Mouse (Mus musculus): ENCODE results near the gene P2rx1. TPM values are rescaled to one million over a fixed set of nuclear protein-coding genes. Genes with fewer than 3 reads are reported as not detected.

P2rx1 gene
- polyA plus RNA-seq, 1 experiment: 12.6 TPM

- Histone ChIP-seq H3K36me3 (ENCODE audit: control insufficient read depth, insufficient read depth, low read length) (no peaks in the 10 kb centered on the region), H3K27me3 (ENCODE audit: control insufficient read depth, insufficient read depth, low read length) (no peaks in the 10 kb centered on the region), H3K4me3 (ENCODE audit: low read depth, low read length) (no peak overlapping the region), H3K4me1 (ENCODE audit: control insufficient read depth, insufficient read depth, insufficient read length, low read length) (peaks cover 15% of the 10 kb centered on the region), H3K27ac (ENCODE audit: insufficient read depth, low read depth, low read length) (peak overlapping the region; percentile 58; the same call in 1 of the 2 replicates)
- no peak for TF ChIP-seq CTCF (IDR thresholded peaks at IDR 0.05; ENCODE audit: extremely low read depth, insufficient read length, insufficient replicate concordance, low read depth, low read length)
- no peak for TF ChIP-seq POLR2A (IDR thresholded peaks at IDR 0.05; ENCODE audit: low read depth, low read length)
- 71% methylated on average over 9 of the region's 9 CpGs for WGBS
Measured at GRCm38 (mm10) chr11:73023099-73023498, 24.2 kb downstream of the P2rx1 start.

GRCm38 (mm10) chr11:73023827-73024226, 24.9 kb downstream of the P2rx1 start:
- no peaks in the 10 kb centered on the region for H3K36me3 ChIP-seq (ENCODE audit: control insufficient read depth, insufficient read depth, low read length)
- 51% methylated on average over 4 of the region's 4 CpGs for WGBS
- TF ChIP-seq CTCF (IDR thresholded peaks at IDR 0.05; ENCODE audit: extremely low read depth, insufficient read length, insufficient replicate concordance, low read depth, low read length) (no peak), POLR2A (IDR thresholded peaks at IDR 0.05; ENCODE audit: low read depth, low read length) (no peak)
- no peak overlapping the region for H3K4me3 ChIP-seq (ENCODE audit: low read depth, low read length)
- no peaks in the 10 kb centered on the region for H3K27me3 ChIP-seq (ENCODE audit: control insufficient read depth, insufficient read depth, low read length)
- H3K4me1 ChIP-seq (ENCODE audit: control insufficient read depth, insufficient read depth, insufficient read length, low read length): peaks cover 15% of the 10 kb centered on the region
- peak overlapping the region; percentile 58 for H3K27ac ChIP-seq (ENCODE audit: insufficient read depth, low read depth, low read length)

GRCm38 (mm10) chr11:73024236-73024904, 25.5 kb downstream of the P2rx1 start:
- TF ChIP-seq POLR2A (IDR thresholded peaks at IDR 0.05; ENCODE audit: low read depth, low read length): no peak
- TF ChIP-seq CTCF (IDR thresholded peaks at IDR 0.05; ENCODE audit: extremely low read depth, insufficient read length, insufficient replicate concordance, low read depth, low read length): no peak
- Histone ChIP-seq H3K27me3 (ENCODE audit: control insufficient read depth, insufficient read depth, low read length) (no peaks in the 10 kb centered on the region), H3K36me3 (ENCODE audit: control insufficient read depth, insufficient read depth, low read length) (no peaks in the 10 kb centered on the region), H3K27ac (ENCODE audit: insufficient read depth, low read depth, low read length) (peak overlapping the region; percentile 49), H3K4me1 (ENCODE audit: control insufficient read depth, insufficient read depth, insufficient read length, low read length) (peaks cover 12% of the 10 kb centered on the region), H3K4me3 (ENCODE audit: low read depth, low read length) (no peak overlapping the region)
- WGBS: 38% methylated on average over 7 of the region's 7 CpGs

- Histone ChIP-seq H3K36me3 (ENCODE audit: control insufficient read depth, insufficient read depth, low read length) (no peaks in the 10 kb centered on the region), H3K27ac (ENCODE audit: insufficient read depth, low read depth, low read length) (no peak overlapping the region), H3K27me3 (ENCODE audit: control insufficient read depth, insufficient read depth, low read length) (no peaks in the 10 kb centered on the region), H3K4me1 (ENCODE audit: control insufficient read depth, insufficient read depth, insufficient read length, low read length) (peaks cover 14% of the 10 kb centered on the region), H3K4me3 (ENCODE audit: low read depth, low read length) (no peak overlapping the region)
- WGBS: 47% methylated on average over 8 of the region's 8 CpGs
- TF ChIP-seq POLR2A (IDR thresholded peaks at IDR 0.05; ENCODE audit: low read depth, low read length) (no peak), CTCF (IDR thresholded peaks at IDR 0.05; ENCODE audit: extremely low read depth, insufficient read length, insufficient replicate concordance, low read depth, low read length) (no peak)
Measured at GRCm38 (mm10) chr11:73026961-73027360, 28.1 kb downstream of the P2rx1 start.

GRCm38 (mm10) chr11:73030821-73031498, 32.1 kb downstream of the P2rx1 start:
- peaks cover 6% of the 10 kb centered on the region; the same call in 1 of the 2 replicates for H3K4me1 ChIP-seq (ENCODE audit: control insufficient read depth, insufficient read depth, insufficient read length, low read length)
- no peaks in the 10 kb centered on the region for H3K27me3 ChIP-seq (ENCODE audit: control insufficient read depth, insufficient read depth, low read length)
- 22% methylated on average over 20 of the region's 20 CpGs for WGBS
- peak overlapping the region; percentile 62 for H3K4me3 ChIP-seq (ENCODE audit: low read depth, low read length)
- no peaks in the 10 kb centered on the region for H3K36me3 ChIP-seq (ENCODE audit: control insufficient read depth, insufficient read depth, low read length)
- no peak overlapping the region for H3K27ac ChIP-seq (ENCODE audit: insufficient read depth, low read depth, low read length)
- TF ChIP-seq CTCF (IDR thresholded peaks at IDR 0.05; ENCODE audit: extremely low read depth, insufficient read length, insufficient replicate concordance, low read depth, low read length) (0 out of 2 replicates have a peak, but pooled peaks have one; percentile 3), POLR2A (IDR thresholded peaks at IDR 0.05; ENCODE audit: low read depth, low read length) (no peak)

- Histone ChIP-seq H3K4me3 (ENCODE audit: low read depth, low read length) (no peak overlapping the region), H3K36me3 (ENCODE audit: control insufficient read depth, insufficient read depth, low read length) (no peaks in the 10 kb centered on the region), H3K27ac (ENCODE audit: insufficient read depth, low read depth, low read length) (no peak overlapping the region), H3K4me1 (ENCODE audit: control insufficient read depth, insufficient read depth, insufficient read length, low read length) (peaks cover 6% of the 10 kb centered on the region; the same call in 1 of the 2 replicates), H3K27me3 (ENCODE audit: control insufficient read depth, insufficient read depth, low read length) (no peaks in the 10 kb centered on the region)
- TF ChIP-seq POLR2A (IDR thresholded peaks at IDR 0.05; ENCODE audit: low read depth, low read length): no peak
- no peak for TF ChIP-seq CTCF (IDR thresholded peaks at IDR 0.05; ENCODE audit: extremely low read depth, insufficient read length, insufficient replicate concordance, low read depth, low read length)
- WGBS: 87% methylated on average over 5 of the region's 5 CpGs
Measured at GRCm38 (mm10) chr11:73031536-73031935, 32.6 kb downstream of the P2rx1 start.

GRCm38 (mm10) chr11:73036077-73036476, 37.2 kb downstream of the P2rx1 start:
- WGBS: 81% methylated on average over 7 of the region's 7 CpGs
- Histone ChIP-seq H3K27me3 (ENCODE audit: control insufficient read depth, insufficient read depth, low read length) (no peaks in the 10 kb centered on the region), H3K4me3 (ENCODE audit: low read depth, low read length) (no peak overlapping the region), H3K27ac (ENCODE audit: insufficient read depth, low read depth, low read length) (no peak overlapping the region), H3K4me1 (ENCODE audit: control insufficient read depth, insufficient read depth, insufficient read length, low read length) (peaks cover 3% of the 10 kb centered on the region; the same call in 1 of the 2 replicates), H3K36me3 (ENCODE audit: control insufficient read depth, insufficient read depth, low read length) (no peaks in the 10 kb centered on the region)
- no peak for TF ChIP-seq POLR2A (IDR thresholded peaks at IDR 0.05; ENCODE audit: low read depth, low read length)
- TF ChIP-seq CTCF (IDR thresholded peaks at IDR 0.05; ENCODE audit: extremely low read depth, insufficient read length, insufficient replicate concordance, low read depth, low read length): no peak

Measured in small intestine, adult 2 months (tissue).